Mouse (Mus musculus): Measurements from ENCODE around the gene Hydin.

The Hydin gene

GRCm38 (mm10) chr8:110440528-110440927 is 173.8 kb downstream of the Hydin start:
- DNase-seq (ENCODE audit: low spot score in 2 of 2), result no peak

DNA sequence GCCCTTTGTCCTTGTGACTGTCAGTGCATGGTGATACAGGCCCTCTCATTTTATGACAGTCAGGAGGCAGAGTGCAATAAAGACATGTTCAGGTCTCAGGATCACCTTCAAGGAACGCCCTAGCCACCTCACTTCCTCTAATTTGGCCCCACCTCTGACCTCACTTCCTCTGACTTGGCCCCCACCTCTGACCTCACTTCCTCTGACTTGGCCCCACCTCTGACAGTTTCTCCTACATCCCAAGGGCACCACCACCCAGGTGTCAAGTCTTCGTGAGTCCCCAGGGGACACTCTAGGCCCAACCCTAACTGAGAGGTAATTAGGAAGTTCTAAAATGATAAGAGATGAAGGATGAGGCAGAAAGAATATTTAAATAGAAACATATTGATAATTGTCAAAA is 177.5 kb downstream of the Hydin start:
- no peak for DNase-seq (ENCODE audit: low spot score in 2 of 2)

GRCm38 (mm10) chr8:110450463-110450862 is 183.7 kb downstream of the Hydin start:
- no peak for DNase-seq (ENCODE audit: low spot score in 2 of 2)

DNA sequence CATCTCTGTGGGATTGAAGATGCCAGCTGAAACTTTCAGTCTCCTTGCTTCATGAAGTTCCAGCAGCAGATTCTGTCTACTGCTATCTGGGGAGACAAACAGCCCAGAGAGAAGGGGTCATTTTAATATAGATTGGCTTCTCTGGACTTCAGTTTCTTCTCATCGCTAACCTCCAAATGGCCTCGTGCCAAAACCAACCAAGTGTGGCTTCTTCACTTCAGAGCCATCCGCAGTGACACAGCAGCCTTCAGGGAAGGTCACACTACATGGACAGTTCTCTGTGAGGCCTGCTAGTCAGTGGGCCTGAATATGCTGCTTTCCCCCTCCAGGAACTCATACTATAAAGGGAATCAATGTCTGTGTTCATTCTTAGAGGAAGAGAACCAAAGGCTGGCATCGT is 187.7 kb downstream of the Hydin start:
- DNase-seq (ENCODE audit: low spot score in 2 of 2), result no peak

DNA sequence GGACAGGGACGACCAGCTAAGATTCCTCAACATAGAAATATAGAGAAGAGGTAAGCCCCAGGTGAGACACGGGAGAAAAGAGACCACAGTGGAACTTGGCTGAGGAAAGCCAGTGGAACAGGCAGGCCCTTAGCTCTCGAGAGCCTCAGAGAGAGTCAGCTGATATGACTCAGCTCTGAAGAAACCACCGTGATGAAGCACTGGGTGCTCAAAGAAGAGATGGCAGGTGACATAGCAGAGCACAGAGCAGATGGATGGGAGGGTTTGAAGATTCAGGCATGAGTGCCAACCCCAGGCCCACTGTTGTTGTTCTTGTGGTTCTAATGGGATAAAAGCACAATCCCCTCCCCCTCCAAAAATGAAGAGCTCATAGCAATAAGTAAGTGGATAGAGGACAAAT is 190.6 kb downstream of the Hydin start:
- no peak for DNase-seq (ENCODE audit: low spot score in 2 of 2)

DNA sequence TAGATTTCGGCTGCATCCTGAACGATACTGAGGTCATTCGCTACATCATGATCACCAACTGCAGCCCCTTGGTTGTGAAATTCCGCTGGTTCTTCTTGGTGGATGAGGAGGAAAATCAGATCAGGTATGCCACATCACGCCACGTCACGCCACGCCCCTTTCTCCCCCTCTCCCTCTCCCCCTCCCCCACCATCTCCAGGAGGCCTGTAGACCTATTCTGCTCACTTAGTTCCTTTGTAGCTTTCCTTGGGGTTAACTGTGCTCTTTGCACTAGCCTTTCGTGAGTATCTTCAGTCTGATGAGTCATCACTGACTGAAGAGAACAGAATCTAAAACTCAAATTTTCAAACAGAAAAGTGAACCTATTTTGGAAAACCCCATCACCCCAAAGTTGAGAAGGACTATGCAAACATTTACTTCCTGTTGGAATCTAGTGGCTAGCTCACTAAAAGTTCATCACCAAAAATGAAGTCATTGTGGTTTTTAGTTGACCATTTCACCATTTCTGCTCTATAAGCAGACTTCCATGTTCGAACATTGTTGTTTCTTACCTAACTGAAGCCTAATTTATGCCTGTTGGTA is 195.9 kb downstream of the Hydin start:
- no peak for DNase-seq (ENCODE audit: low spot score in 2 of 2)

DNA sequence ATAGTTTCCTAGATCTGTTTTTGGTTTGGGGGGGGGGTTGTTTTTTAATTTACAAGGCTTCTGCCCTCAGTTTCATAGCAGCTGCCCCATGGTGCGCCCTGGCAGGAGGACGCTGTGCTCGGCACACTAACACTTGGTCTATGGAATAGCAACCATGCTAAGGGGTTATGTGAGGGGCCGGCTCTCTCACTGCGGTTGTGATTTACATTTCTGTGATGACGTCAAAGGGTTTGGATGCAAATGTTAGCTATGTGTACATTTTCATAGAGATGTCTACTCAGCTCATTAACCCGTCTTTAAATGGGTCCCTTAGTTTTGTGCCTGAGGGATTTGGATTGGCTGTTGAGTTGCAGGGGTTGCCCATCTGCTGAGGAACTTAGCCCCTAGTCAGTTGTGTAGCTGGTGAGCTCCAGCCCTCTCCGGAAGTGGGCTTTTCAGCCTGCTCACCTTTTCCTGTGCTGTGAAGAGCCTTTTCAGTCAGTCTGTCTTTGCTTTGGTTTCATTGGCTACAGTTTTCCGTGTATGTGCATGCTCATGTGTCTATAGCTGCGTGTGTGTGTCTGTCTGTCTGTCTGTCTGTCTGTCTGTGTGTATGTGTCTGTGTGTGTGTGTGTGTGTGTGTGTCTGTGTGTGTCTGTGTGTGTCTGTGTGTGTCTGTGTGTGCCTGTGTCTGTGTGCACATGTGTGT is 197.1 kb downstream of the Hydin start:
- DNase-seq (ENCODE audit: low spot score in 2 of 2), result no peak

DNA sequence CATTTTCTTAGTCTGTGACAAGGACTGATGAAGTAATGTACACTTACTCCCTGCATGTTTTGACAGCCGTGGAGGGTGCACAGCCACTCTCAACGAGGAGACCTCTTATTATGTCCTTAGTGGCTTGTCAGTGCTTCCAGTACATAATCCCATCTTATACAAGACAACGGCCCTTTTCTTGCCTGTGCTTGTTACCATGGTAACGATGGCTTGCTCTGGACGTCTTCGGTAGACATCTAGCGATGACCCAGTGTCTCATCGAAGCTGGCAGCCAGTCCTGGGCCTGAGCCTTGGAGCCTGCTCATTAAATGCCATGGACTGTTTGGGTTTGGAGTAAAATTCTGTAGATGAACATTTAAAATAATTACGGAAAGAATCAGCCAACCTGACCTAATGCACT is 198.8 kb downstream of the Hydin start:
- DNase-seq (ENCODE audit: low spot score in 2 of 2), result no peak

DNA sequence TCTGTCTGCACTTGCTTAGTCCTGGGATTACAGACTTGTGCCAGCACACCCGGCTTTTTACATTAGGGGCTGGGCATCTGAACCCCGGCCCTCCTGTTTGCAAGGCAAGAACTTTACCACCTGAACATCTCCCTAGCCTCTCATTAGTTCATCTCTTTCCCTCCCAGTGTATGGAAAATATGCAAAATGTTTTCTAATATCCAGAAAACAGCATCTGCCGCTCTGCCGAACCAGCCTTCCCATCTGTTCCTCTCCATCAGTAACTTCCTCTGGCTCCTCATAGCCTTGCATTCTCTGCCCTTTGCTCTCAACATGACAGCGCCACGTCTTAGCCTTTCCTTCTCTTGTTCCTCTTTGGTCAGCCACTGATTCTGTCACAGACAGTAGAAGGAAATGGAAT is 210.5 kb downstream of the Hydin start:
- DNase-seq (ENCODE audit: low spot score in 2 of 2), result no peak

GRCm38 (mm10) chr8:110478576-110478975 is 211.8 kb downstream of the Hydin start:
- DNase-seq (ENCODE audit: low spot score in 2 of 2), result peak in 1 of 2 experiments; percentile 56

DNA sequence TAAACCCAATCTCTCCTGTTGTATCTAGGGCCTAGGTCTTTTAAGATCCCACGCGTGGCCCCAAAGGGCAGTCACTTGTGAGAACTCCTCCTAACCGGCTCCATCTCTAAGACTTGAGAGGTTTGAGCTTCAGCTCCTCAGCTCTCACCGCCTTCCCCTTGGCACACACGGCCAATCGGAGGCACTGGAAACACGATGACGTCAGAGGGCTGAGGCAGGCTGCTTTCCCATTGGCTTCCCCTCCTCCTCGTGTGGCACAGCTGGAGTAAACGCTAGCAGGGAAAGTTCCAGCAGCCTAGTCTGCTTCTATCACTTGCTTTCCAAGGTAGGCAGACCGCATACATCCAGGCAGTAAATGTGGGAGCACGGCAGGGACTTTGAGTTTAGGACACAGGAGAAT is 212.6 kb downstream of the Hydin start:
- no peak for DNase-seq (ENCODE audit: low spot score in 2 of 2)

GRCm38 (mm10) chr8:110482275-110482674 is 215.5 kb downstream of the Hydin start:
- no peak for DNase-seq (ENCODE audit: low spot score in 2 of 2)

- no peak for DNase-seq (ENCODE audit: low spot score in 2 of 2)
Observed at GRCm38 (mm10) chr8:110485234-110485633, 218.5 kb downstream of the Hydin start.

- DNase-seq (ENCODE audit: low spot score in 2 of 2), result no peak
Observed at GRCm38 (mm10) chr8:110486020-110486419, 219.2 kb downstream of the Hydin start.

GRCm38 (mm10) chr8:110487644-110488043 is 220.9 kb downstream of the Hydin start:
- DNase-seq (ENCODE audit: low spot score in 2 of 2), result no peak

GRCm38 (mm10) chr8:110489344-110489743 is 222.6 kb downstream of the Hydin start:
- no peak for DNase-seq (ENCODE audit: low spot score in 2 of 2)

DNA sequence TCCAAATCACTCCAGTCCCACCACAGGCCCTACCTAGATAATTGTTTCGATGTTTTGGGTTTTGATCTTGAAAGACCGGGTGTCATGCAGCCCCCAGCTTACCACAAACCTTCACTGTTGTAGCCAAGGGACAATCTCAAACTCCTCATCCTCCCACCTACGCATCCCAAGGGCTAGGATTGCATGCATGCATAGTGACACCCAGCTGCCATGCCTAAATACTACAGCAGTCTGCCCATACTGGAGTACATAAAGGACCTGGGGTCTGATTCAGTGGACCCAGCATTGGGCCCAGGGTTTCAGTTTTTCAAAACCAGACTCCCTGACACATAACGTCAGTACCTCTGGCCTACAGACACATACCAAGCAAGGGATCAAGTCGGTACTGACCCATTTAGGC is 224.3 kb downstream of the Hydin start:
- DNase-seq (ENCODE audit: low spot score in 2 of 2), result no peak

DNA sequence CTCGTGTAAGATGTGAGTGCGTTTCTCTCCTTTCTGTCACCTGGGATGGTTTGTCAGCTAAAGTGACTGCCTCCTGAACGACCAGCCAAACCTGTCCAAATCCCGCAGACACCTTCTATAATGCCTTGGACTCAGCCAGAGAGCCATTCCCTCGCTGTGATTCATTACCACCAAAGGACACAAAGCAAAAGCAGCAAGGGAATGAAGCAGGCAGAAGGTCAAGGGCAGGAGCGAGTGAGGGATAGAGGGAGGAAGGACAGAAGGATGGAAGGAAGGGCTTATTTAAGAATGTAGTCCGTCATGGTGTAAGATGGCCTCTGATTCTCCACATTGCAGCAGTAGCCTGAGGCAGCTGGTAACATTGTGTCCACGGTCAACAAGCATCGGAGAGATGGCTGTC is 229.5 kb downstream of the Hydin start:
- DNase-seq (ENCODE audit: low spot score in 2 of 2), result no peak

- no peak for DNase-seq (ENCODE audit: low spot score in 2 of 2)
Observed at GRCm38 (mm10) chr8:110500253-110500652, 233.5 kb downstream of the Hydin start.

- DNase-seq (ENCODE audit: low spot score in 2 of 2), result no peak
Observed at GRCm38 (mm10) chr8:110500661-110501060, 233.9 kb downstream of the Hydin start.

- no peak for DNase-seq (ENCODE audit: low spot score in 2 of 2)
Observed at GRCm38 (mm10) chr8:110501330-110501729, 234.6 kb downstream of the Hydin start.

- no peak for DNase-seq (ENCODE audit: low spot score in 2 of 2)
Observed at GRCm38 (mm10) chr8:110502880-110503279, 236.1 kb downstream of the Hydin start.

- no peak for DNase-seq (ENCODE audit: low spot score in 2 of 2)
Observed at GRCm38 (mm10) chr8:110508766-110509165, 242.0 kb downstream of the Hydin start.

DNA sequence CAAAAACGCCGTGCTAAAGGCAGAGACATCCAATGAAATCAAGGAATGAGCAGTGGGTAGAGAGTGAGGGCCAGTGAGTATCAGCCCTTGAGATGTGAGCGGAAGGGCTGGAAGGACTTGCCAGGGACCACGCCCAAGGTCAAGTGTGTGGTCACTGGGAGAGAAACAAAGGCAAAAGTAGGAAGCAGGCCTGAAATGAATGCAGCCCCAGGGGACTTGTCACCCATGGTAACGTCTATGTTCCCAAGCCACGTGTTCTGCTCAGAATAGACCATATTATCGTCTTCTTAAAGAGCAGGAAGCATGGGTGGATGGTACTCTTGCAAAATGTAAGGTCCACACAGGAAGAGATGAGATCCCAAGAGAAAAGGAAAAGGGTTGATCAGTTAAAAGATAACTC is 253.0 kb downstream of the Hydin start:
- no peak for DNase-seq (ENCODE audit: low spot score in 2 of 2)
